Mouse (Mus musculus) heart, postnatal 4 days (tissue): ENCODE measurements at regions not wholly inside any gene's neighbourhood (a gene's known extent, or its start where the extent isn't known, plus 50 kb on each side); places are given as distances from the start of the nearest gene placed in this dataset.

ENCODE experiments used
- DNase-seq: peaks from one replicate; pipeline ENCODE4 v3.0.0; 2021

DNA sequence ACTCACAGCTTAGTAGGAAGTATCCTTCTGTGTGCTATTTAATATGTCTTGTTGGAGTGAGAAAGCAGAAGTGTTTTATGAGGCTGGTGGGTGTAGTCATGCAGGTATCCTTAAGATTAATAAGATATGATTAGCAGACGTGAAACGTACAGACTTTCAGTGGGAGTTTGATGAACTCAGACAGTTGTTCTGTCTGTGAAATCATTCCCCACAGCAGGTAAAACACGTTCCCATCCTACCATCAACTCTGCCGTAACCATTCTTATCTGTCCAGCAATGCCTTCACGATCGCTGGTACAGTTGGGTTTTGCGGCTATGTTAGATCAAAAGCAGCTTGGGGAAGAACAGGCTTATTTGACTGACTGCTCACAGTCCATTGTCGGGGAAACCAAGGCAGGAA, 332.3 kb downstream of the Med10 start:
- no peak for DNase-seq

GRCm38 (mm10) chr13:70136209-70136608, 334.0 kb downstream of the Med10 start:
- no peak for DNase-seq

- DNase-seq: no peak
Observed at GRCm38 (mm10) chr13:70144461-70144860, 342.3 kb downstream of the Med10 start.

GRCm38 (mm10) chr13:70145466-70145865, 343.3 kb downstream of the Med10 start:
- DNase-seq: no peak

GRCm38 (mm10) chr13:70149041-70149898, 347.1 kb downstream of the Med10 start:
- no peak for DNase-seq

DNA sequence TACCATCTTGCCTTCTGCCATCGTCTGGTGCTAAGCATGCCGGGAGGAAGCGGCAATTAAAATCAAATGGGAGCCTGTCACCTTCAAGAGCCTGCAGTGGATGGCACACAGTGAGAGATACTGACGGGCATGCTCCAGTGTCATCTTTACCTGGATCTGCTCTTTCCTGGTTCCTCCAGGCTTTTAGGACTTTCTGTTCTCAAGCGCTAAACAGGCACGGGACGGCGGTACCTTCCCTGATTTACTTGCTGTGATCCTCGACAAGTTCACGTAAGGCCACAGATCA, 347.6 kb downstream of the Med10 start:
- no peak for DNase-seq

DNA sequence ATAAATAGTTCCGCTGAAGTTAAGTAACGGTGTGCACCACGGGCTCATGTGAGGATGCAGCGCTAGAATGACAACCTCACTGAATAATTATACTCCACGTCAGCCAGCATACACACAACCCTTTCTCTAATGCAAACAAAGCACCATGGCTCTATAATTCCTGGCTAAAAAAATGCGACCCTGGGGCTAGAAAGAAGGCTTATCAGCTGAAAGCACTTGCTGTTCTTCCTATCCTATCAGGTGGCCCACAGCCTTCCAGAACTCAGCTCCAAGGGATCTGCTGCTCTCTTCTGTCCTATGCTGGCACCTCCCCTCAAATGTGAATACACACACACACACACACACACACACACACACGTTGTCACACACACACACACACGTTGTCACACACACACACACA, 350.9 kb downstream of the Med10 start:
- DNase-seq: no peak

DNA sequence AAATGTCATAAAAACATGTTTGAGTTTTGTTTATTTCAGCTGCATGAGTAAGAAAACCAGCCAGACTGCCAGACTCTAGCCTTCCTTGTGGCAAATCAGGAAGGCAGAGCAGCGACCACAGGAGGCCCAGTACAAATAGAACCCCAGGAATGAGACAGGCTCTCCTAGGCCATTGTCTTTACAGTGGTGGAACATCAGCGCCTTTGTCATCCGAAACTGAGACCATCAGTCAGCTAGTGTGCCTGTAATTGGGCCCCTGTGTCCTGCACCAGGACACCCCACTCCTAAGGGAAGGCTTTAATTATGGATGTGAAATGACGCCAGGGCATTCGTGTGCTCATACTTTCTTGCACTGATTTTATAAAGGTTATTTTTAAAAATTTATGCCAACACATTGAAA, 353.4 kb downstream of the Med10 start:
- no peak for DNase-seq

DNA sequence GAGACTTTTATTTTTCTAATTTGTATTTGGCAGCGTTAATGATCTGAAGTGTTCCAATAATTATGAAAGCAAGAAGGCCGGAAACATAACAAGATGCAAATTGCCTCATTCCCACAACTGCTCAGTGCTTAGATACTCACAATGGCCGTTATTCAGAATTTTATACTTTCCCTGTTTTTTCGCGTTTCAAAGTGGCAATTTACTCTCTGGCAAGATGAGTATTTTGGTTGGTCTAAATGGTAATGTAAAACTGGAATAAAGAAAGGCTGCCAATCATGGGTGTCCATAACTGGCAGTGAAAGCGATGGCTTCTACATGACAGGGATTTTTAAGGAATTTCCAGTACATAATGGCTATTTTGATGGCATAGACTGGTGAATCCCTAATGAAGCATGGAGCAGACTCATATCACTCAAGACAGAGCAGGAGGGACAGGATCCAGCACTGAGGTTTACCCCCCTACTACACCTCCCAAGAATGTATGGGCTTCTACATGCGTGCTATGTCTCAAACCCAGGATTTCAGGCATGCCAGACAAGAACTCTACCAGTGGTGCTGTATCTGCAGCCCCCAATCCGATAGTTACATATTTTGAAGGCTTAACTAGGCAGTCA, 354.9 kb downstream of the Med10 start:
- no peak for DNase-seq

- no peak for DNase-seq
Observed at GRCm38 (mm10) chr13:70159065-70159464, 356.9 kb downstream of the Med10 start.

DNA sequence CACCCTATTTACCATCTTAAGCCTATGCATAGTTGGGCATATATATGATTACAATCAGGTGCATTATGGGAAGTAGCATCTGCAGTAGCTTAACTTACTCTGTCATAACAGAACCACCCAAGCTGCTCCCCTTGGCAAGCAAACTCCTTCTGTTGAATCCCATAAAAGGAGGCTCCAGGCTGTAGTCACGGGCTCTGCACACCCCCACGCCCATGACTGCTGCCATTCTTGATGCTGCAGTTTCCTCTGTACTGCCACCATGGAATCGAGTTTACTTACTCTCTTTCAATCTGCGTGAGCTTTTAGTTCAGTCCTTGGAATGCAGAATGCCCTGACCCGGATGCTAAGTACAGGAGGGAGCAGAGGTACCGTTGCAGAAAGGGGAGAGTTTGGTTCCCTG, 357.4 kb downstream of the Med10 start:
- no peak for DNase-seq

DNA sequence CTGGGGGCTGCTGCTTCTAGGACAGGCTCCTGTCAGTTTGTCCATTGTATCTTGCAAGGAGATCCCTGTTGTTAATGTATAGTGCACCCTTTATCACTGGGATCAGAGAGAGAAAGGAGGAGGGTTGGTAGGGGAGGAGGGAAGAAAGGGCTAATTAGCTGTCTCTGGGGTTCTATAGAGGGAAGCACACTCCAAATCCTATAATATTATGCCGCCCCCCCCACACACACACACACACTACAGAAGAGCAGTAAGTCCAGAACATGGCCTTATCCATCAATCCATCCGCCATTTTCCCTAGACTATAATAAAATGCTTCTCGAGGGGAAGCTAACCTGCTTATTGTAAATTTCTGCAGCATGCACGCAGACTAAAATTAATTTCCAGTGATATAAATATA, 359.9 kb downstream of the Med10 start:
- DNase-seq: no peak

DNA sequence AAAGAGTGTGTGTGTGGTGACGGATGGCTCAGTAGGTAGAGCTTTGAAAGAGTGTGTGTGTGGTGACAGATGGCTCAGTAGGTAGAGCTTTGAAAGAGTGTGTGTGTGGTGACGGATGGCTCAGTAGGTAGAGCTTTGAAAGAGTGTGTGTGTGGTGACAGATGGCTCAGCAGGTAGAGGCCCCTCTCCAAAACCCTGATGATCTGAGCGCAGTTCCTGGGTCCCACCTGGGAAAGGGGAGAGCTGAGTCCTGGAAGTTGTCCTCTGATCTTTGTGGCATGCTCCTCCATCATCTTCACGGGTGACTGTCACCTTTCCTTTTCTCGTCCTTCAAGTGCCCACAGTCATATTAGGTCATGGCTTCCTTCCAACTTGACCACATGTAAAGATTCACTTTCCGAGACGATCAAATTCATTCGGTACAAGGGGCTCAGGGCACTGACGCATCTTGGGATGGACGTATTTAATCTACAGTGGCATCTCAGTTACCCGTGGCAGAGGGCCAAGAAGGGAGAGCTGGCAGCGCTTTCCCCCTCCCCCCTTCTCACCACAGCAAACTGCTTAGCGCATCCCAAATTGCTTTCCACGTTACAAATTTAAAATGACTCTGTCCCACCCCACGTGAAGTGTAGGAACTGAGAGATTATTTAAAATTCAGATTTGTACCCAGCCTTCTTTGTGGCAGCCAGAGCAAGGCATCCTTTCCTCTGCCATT, 363.5 kb downstream of the Med10 start:
- no peak for DNase-seq

GRCm38 (mm10) chr13:70167747-70168146, 365.6 kb downstream of the Med10 start:
- DNase-seq: no peak

DNA sequence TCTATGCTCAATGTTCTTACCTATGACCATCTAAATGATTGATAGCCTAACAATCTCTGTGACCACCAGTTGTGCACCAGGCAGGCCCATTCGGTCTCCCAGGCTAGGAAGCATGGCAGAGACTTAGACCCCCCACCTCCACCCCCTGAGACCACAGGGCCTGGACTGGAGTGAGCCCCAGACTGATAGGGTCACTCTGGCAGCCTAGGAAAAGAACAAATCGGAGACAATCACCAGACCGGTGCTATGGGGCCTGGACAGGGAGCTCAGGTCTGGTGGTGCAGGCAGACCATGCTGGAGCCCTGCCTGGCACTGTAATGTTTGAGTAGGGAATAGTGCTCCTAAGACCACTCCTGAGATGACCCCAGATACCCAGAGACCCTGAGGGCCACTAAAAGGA, 366.7 kb downstream of the Med10 start:
- DNase-seq: no peak

- DNase-seq: no peak
Observed at GRCm38 (mm10) chr13:70177066-70177465, 374.9 kb downstream of the Med10 start.

DNA sequence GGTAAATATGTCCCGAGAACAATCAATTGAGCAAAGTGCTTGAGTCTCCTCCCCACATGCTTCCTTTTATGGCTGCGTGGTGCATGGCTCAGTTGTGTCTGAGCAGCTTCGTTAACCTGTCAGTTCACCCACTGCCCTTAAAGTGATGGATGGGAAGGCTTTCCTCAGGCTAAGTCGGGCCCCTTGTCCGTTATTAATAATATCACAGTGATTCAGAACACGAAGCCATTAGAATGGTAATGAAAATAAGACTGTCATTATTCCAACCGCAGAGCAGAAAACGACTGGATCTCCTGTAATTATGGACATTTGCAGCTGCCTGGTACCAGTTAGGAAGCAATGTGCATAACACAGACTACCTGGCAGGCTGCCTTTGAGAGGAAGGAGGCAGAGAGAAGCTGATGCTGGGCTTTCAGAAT, 375.9 kb downstream of the Med10 start:
- no peak for DNase-seq

DNA sequence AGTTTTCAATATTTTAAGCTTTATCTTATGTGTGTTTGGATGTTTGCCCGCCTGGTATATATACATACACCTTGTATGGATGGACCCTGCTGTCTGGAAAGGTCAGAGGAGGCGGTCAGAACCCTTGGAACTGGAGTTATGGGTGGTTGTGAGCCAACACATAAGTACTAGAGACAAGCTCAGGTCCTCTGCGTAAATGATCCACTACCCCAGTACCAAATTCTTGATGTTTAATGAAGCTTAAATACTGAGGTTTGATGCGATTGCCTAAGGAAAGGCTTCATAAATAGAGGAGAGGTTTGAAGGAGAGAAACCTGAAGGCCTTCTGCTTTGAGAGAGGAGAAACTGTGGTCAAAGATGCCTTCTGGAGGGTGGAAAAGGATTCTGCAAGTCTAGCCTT, 388.8 kb downstream of the Med10 start:
- DNase-seq: no peak

DNA sequence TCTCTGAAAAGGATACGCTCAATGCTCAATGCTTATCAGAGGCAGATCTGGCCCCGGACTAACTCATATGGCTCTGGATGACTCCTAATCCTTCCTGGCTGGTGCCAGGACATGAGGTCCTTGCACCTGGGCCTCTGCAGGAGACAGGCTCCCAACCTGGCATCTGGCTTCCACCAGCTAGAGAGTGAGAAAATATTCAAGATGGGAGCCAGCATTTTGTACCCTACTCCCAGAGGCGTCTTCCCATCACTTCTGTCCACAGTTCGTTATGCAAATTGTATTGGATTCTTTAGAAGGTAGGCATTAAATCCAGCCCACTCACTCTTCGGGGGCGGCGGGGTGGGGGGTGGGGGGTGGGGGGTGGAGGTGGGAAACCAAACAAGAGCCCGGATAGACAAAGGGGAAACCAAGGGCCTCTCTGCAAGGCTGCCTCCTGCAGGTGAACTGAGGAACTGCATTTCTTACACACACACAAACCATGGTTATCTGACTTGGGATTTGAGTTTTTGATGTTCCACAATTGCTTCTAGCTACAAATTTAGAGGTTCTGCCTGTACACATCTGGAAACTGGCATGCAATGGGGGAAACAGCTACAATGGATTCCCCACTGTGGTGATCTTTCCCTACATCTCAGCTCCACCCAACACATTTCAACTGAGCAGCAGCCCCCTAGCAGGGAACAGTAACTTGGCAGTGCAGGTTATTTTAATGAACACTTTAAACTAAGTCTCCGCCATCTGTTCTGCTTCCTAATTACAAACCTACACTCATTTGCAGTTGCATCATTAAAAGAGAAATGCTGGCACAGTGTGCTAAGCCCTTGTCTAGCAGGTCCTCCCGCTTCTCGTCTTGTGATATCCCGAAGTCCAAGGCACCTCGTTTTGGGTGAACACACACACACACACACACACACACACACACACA, 390.2 kb downstream of the Med10 start:
- DNase-seq: no peak

DNA sequence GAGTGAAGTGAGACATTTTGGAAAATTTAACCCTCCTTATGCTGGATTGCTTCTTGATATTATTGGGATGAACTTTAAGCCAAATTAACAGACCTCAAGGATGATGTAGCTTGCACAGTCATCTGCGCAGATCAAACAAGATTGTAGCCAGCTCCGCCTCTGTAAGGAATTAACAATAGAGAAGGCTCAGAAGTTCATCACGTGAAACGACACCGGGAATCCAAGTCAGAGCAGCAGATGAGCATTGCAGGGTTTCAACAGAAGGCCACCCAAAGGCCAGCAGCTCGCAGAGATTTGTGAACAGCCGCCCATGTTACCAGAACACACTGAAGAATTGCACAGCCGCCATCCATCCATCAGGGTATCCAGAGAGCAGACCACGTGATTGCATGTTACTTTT, 391.1 kb downstream of the Med10 start:
- DNase-seq: no peak

GRCm38 (mm10) chr13:70195854-70196253, 393.7 kb downstream of the Med10 start:
- DNase-seq: no peak

GRCm38 (mm10) chr13:70198638-70199037, 396.4 kb downstream of the Med10 start:
- no peak for DNase-seq

- no peak for DNase-seq
Observed at GRCm38 (mm10) chr13:70199087-70199486, 396.9 kb downstream of the Med10 start.
